Mouse (Mus musculus) liver, embryonic 14.5 days (tissue): ENCODE data around the gene Picalm. TPM values are rescaled to one million over a fixed set of nuclear protein-coding genes. Genes with fewer than 3 reads are reported as not detected.
A peak's percentile ranks its signal among the peaks of the same experiment; 100 is the strongest.

Experiments
- ATAC-seq: fragments of 200-750 bp; cut with Nextera tagmentation; 2 replicates; pipeline ENCODE4 v1.8.0; 2017; ENCODE audit warnings: moderate number of reproducible peaks, mild to moderate bottlenecking, moderate library complexity; ENCODE audit not compliant: insufficient read depth
- DNase-seq, 3 experiments: peaks; one replicate each; pipeline ENCODE4 v3.0.0-alpha.2; 2012 to 2013; ENCODE audit warnings: low read depth in 3 of 3, low spot score in 3 of 3
- H3K27ac ChIP-seq: fragments of 300-500 bp; sonication (generic); 2 replicates; pipeline ENCODE4 v1.5.1; 2014; ENCODE audit warnings: moderate library complexity, mild to moderate bottlenecking, control low read depth, inconsistent platforms
- H3K27me3 ChIP-seq: fragments of 300-500 bp; sonication (generic); 2 replicates; pipeline ENCODE4 v1.6.1; 2014; ENCODE audit warnings: mild to moderate bottlenecking, low read length, moderate library complexity; ENCODE audit not compliant: control insufficient read depth, insufficient read depth
- H3K36me3 ChIP-seq: fragments of 300-500 bp; sonication (generic); replicated peaks from 2 replicates; pipeline ENCODE4 v1.6.1; 2014; ENCODE audit warnings: low read depth; ENCODE audit not compliant: control insufficient read depth, insufficient read depth
- H3K4me1 ChIP-seq, 2 experiments: fragments of 200-500 bp in 1 of 2; fragments of 300-500 bp in 1 of 2; sonication (generic) in 1 of 2; replicated peaks; 2 replicates each; pipeline ENCODE4 v1.6.1; 2012 to 2014; ENCODE audit warnings: antibody characterized with exemption in 1 of 2, inconsistent platforms in 1 of 2, low read length in 1 of 2; ENCODE audit not compliant: control insufficient read depth in 2 of 2, insufficient read depth in 2 of 2
- H3K4me2 ChIP-seq: fragments of 300-500 bp; sonication (generic); 2 replicates; pipeline ENCODE4 v1.6.1; 2014; ENCODE audit warnings: low read depth, mild to moderate bottlenecking, control low read depth, moderate library complexity
- H3K4me3 ChIP-seq, 2 experiments: fragments of 200-500 bp in 1 of 2; fragments of 300-500 bp in 1 of 2; sonication (generic) in 1 of 2; 2 replicates each; pipeline ENCODE4 v1.5.1; 2012 to 2014; ENCODE audit warnings: low read depth in 2 of 2, low read length in 2 of 2, mild to moderate bottlenecking in 2 of 2, control low read depth in 1 of 2, inconsistent platforms in 1 of 2, moderate library complexity in 1 of 2; ENCODE audit not compliant: insufficient read depth in 1 of 2
- H3K9ac ChIP-seq: fragments of 300-500 bp; sonication (generic); replicated peaks from 2 replicates; pipeline ENCODE4 v1.6.1; 2014; ENCODE audit warnings: mild to moderate bottlenecking, control low read depth, moderate library complexity
- H3K9me3 ChIP-seq: fragments of 300-500 bp; sonication (generic); 2 replicates; pipeline ENCODE4 v1.6.1; 2016; ENCODE audit warnings: low read length, mixed read lengths; ENCODE audit not compliant: control insufficient read depth
- CTCF ChIP-seq: IDR thresholded peaks from 2 replicates; pipeline ENCODE4 v1.5.1; 2016; ENCODE audit warnings: antibody characterized with exemption, low read depth, control low read depth
- EP300 ChIP-seq: IDR thresholded peaks from 2 replicates; pipeline ENCODE4 v1.6.1; 2016; ENCODE audit warnings: antibody characterized with exemption, low read depth
- WGBS: fragments of 180-500 bp; shearing (Covaris S2); extraction: QIAGEN DNeasy Blood & Tissue Kit; methylation state at CpG from one replicate; pipeline ENCODE4 v1.1.7; 2014; ENCODE audit not compliant: insufficient replicate concordance; 5-methylcytosine and 5-hydroxymethylcytosine counted together
- polyA plus RNA-seq, 2 experiments: library from polyadenylated mRNA; depleted of rRNA in 1 of 2; stranded (reverse) in 1 of 2; unstranded in 1 of 2; fragments of >200 nt; fragmentation: Nextera tagmentation in 1 of 2; extraction: Ambion mirVana in 1 of 2; gene quantifications; 2 replicates each; pipeline versions ENCODE4 v1.2.1 to v1.2.3; 2012 to 2014

The Picalm gene
- polyA plus RNA-seq, 2 experiments, result 61.5 to 138 TPM

DNA sequence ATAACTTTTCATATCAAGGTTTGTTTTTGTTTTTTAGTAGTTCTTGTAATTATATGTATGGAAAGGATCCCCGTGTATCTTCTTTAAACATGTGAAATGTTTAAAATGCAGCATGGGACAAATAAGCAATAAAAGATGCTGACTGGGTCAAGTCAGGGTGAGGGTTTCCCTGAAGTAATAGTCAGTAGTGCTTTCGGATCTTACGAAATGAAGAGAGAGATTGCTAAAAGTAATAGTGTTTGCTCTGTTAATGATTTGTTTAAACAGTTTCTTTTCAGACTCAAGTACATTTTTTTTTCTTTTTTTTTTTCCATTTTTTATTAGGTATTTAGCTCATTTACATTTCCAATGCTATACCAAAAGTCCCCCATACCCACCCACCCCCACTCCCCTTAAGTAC is 10.3 kb downstream of the Picalm start:
- DNase-seq (no peak), ATAC-seq (no peak)
- 75% methylated on average over 3 of the region's 3 CpGs for WGBS
- Histone ChIP-seq H3K9me3 (no peaks in the 10 kb centered on the region), H3K9ac (no peak overlapping the region), H3K27ac (no peak overlapping the region), H3K36me3 (peaks cover 9% of the 10 kb centered on the region), H3K27me3 (no peaks in the 10 kb centered on the region), H3K4me3 (no peak overlapping the region), H3K4me1 (peaks cover 45 to 61% of the 10 kb centered on the region in 2 experiments), H3K4me2 (peak overlapping the region; percentile 54)
- no peak for TF ChIP-seq CTCF
- TF ChIP-seq EP300, result no peak

DNA sequence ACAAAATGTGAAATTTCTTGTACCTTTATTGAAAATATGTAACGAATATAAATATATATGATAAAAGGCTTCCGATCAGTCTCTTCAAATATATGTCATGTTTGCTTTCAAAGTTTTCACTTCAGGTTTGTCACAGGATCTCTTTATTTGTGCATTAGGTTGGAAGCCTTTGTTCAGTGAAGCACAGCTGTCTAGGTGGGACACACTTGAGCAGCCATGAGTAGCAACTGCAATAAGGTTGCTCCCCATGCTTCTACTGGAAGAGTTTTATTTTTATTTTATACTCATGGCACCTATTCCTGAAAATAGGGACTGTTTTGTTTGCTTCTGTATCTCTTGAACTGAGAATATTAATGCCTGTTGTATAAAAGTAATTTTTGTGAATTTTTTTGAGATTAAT is 14.3 kb downstream of the Picalm start:
- Histone ChIP-seq H3K4me2 (peak overlapping the region; percentile 83), H3K9ac (peak overlapping the region; percentile 67), H3K27me3 (no peaks in the 10 kb centered on the region), H3K36me3 (peaks cover 11% of the 10 kb centered on the region), H3K27ac (peak overlapping the region; percentile 89), H3K9me3 (no peaks in the 10 kb centered on the region), H3K4me1 (peaks cover 59 to 66% of the 10 kb centered on the region in 2 experiments), H3K4me3 (peak overlapping the region in 1 of 2 experiments; percentile 38; a peak in 2 of 4 replicates)
- no peak for TF ChIP-seq EP300
- no peak for TF ChIP-seq CTCF
- WGBS, result 65% methylated on average over 2 of the region's 2 CpGs
- ATAC-seq, result no peak
- DNase-seq, result no peak

DNA sequence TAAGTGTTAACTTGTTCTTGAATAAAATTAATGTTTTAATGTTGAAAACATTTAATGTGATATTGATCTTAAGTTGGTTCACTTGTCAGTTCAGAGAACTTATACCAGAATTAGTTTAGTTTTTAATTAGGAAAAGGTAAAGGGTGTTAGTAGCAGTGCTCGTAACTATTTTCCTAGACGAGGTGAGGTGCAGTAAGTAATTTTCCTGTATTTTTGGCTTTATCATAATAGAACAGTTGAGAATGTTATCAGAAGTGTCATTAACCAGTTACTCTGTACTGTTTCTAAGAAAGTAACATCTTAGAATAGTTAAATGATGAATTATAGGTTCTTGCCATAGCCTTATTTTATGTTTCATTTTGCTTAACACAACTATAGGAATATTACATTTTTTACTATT is 15.0 kb downstream of the Picalm start:
- H3K4me2 ChIP-seq, result peak overlapping the region; percentile 83
- ATAC-seq, result peak; percentile 7; the same call in 1 of the 2 replicates

DNA sequence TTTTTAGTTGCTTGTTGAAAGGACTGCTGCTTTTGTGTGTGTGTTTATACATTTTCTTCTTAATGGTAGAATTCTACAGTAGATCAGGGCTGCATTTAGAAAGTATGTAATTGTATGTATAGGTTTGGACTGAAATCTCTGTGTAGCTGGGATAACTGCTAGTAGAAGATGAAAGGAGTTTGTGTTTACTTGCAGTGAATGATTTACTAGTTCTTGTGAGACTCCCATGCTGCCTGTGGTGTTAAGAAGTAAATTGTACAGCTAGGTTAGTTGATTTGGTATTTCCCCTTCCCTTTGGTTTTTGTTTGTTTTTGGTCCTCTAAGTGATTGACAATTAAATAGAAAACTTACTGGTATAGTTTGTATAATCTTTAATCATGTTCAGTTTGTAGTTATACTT is 15.4 kb downstream of the Picalm start:
- H3K9ac ChIP-seq, result peak overlapping the region; percentile 73
- H3K27ac ChIP-seq, result peak overlapping the region; percentile 97
- no peaks in the 10 kb centered on the region for H3K9me3 ChIP-seq
- DNase-seq, result no peak
- peak overlapping the region in 1 of 2 experiments; percentile 38; a peak in 2 of 4 replicates for H3K4me3 ChIP-seq
- peak overlapping the region; percentile 83 for H3K4me2 ChIP-seq
- no peaks in the 10 kb centered on the region for H3K27me3 ChIP-seq
- TF ChIP-seq EP300 (no peak), CTCF (no peak)
- peaks cover 14% of the 10 kb centered on the region for H3K36me3 ChIP-seq
- ATAC-seq, result no peak
- peaks cover 59 to 62% of the 10 kb centered on the region in 2 experiments for H3K4me1 ChIP-seq

More for the DNA sequence above, 15.0 kb downstream of the Picalm start:
- Histone ChIP-seq H3K36me3 (peaks cover 14% of the 10 kb centered on the region), H3K9ac (peak overlapping the region; percentile 67), H3K4me1 (peaks cover 57 to 62% of the 10 kb centered on the region in 2 experiments), H3K9me3 (no peaks in the 10 kb centered on the region), H3K4me3 (peak overlapping the region in 1 of 2 experiments; percentile 38; a peak in 2 of 4 replicates), H3K27ac (peak overlapping the region; percentile 89), H3K27me3 (no peaks in the 10 kb centered on the region)
- TF ChIP-seq CTCF, result no peak
- peak; percentile 61 for TF ChIP-seq EP300
- no peak for DNase-seq
- 10% methylated on average over 2 of the region's 2 CpGs for WGBS

DNA sequence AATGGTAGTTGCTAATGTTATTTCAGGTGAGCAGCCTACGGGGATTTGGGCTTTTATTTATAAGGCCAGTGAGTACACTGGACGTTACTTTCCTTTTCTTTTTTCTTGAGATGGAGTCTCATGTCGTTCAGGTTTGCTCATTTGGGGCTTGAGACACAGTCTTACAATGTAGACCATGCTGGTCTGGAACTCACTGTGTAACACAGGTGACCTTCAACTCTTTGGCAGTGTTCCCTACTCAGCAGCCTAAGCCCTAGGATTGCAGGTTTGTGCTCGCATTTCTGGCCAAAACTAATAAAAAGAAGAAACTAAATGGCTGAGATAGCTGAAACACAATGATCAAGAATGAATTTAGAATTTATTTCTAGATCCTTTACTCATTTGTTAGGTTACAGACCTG is 15.9 kb downstream of the Picalm start:
- peaks cover 16% of the 10 kb centered on the region for H3K36me3 ChIP-seq
- 23% methylated on average over 4 of the region's 4 CpGs for WGBS
- peak overlapping the region; percentile 97 for H3K27ac ChIP-seq
- H3K4me1 ChIP-seq, result peaks cover 58 to 64% of the 10 kb centered on the region in 2 experiments
- peak overlapping the region; percentile 73 for H3K9ac ChIP-seq
- no peak for TF ChIP-seq CTCF
- H3K27me3 ChIP-seq, result no peaks in the 10 kb centered on the region
- DNase-seq, result no peak
- peak; percentile 68 for ATAC-seq
- peak overlapping the region; percentile 83 for H3K4me2 ChIP-seq
- peak overlapping the region; percentile 38 to 49 for H3K4me3 ChIP-seq
- H3K9me3 ChIP-seq, result no peaks in the 10 kb centered on the region
